Mouse (Mus musculus) kidney, adult 2 months (tissue): ENCODE results near the gene Plch2. TPM values are rescaled to one million over a fixed set of nuclear protein-coding genes. Genes with fewer than 3 reads are reported as not detected.

ENCODE experiments used
- DNase-seq: peaks from one replicate; pipeline ENCODE4 v3.0.0; 2021
- H3K27ac ChIP-seq: fragments of 200-500 bp; 2 replicates; pipeline ENCODE4 v1.5.1; 2012; ENCODE audit warnings: low read depth, low read length, control low read depth, inconsistent platforms; ENCODE audit not compliant: insufficient read depth
- H3K27me3 ChIP-seq: fragments of 200-500 bp; replicated peaks from 2 replicates; pipeline ENCODE4 v1.6.1; 2012; ENCODE audit warnings: mild to moderate bottlenecking, moderate library complexity, low read length, inconsistent platforms; ENCODE audit not compliant: control insufficient read depth, insufficient read depth
- H3K36me3 ChIP-seq: fragments of 200-500 bp; 2 replicates; pipeline ENCODE4 v1.6.1; 2012; ENCODE audit warnings: mild to moderate bottlenecking, moderate library complexity, low read length, inconsistent platforms; ENCODE audit not compliant: control insufficient read depth, insufficient read depth
- H3K4me1 ChIP-seq: fragments of 200-500 bp; 2 replicates; pipeline ENCODE4 v1.6.1; 2011; ENCODE audit warnings: low read length; ENCODE audit not compliant: control insufficient read depth, insufficient read depth
- H3K4me3 ChIP-seq: fragments of 200-500 bp; 2 replicates; pipeline ENCODE4 v1.5.1; 2011; ENCODE audit warnings: mild to moderate bottlenecking, low read depth, low read length, control low read depth; ENCODE audit not compliant: insufficient read depth
- CTCF ChIP-seq: fragments of 200-500 bp; conservative IDR thresholded peaks from 2 replicates; pipeline ENCODE4 v1.5.1; 2011; ENCODE audit warnings: low read depth, mild to moderate bottlenecking, control low read depth, low read length, moderate library complexity, mixed read lengths; ENCODE audit not compliant: insufficient read depth, insufficient read length
- POLR2A ChIP-seq: fragments of 200-500 bp; IDR thresholded peaks from one replicate; pipeline ENCODE4 v1.6.1; 2011; ENCODE audit warnings: low read depth, low read length, control low read depth
- WGBS: fragments of 180-500 bp; shearing (Covaris S2); methylation state at CpG from one replicate; pipeline ENCODE4 v1.1.7; 2018; 5-methylcytosine and 5-hydroxymethylcytosine counted together
- polyA plus RNA-seq: library from polyadenylated mRNA; depleted of rRNA; stranded (reverse); fragments of >200 nt; gene quantifications from 2 replicates; pipeline ENCODE4 v1.2.3, GENCODE M21; 2012

The Plch2 gene
- polyA plus RNA-seq, 1 experiment: 0.52 TPM

GRCm38 (mm10) chr4:154980110-154980509, 76.5 kb downstream of the Plch2 start:
- TF ChIP-seq CTCF (peak; percentile 44), POLR2A (no peak)
- 97% methylated on average over 4 of the region's 4 CpGs for WGBS
- DNase-seq: no peak
- no peaks in the 10 kb centered on the region for H3K27me3 ChIP-seq
- H3K4me1 ChIP-seq: no peaks in the 10 kb centered on the region
- H3K36me3 ChIP-seq: no peaks in the 10 kb centered on the region; the same call in 1 of the 2 replicates
- no peak overlapping the region for H3K4me3 ChIP-seq
- no peak overlapping the region for H3K27ac ChIP-seq

GRCm38 (mm10) chr4:154974163-154974611, 82.4 kb downstream of the Plch2 start:
- TF ChIP-seq CTCF: no peak
- no peak for TF ChIP-seq POLR2A
- peak; percentile 62 for DNase-seq
- peaks cover 7% of the 10 kb centered on the region for H3K36me3 ChIP-seq
- WGBS: 73% methylated on average over 11 of the region's 11 CpGs
- no peaks in the 10 kb centered on the region for H3K27me3 ChIP-seq
- no peaks in the 10 kb centered on the region for H3K4me1 ChIP-seq
- H3K27ac ChIP-seq: no peak overlapping the region
- H3K4me3 ChIP-seq: no peak overlapping the region

GRCm38 (mm10) chr4:154972546-154972945, 84.0 kb downstream of the Plch2 start:
- no peak for TF ChIP-seq CTCF
- no peak for TF ChIP-seq POLR2A
- Histone ChIP-seq H3K4me1 (no peaks in the 10 kb centered on the region), H3K27me3 (no peaks in the 10 kb centered on the region), H3K4me3 (no peak overlapping the region), H3K36me3 (peaks cover 7% of the 10 kb centered on the region; the same call in 1 of the 2 replicates), H3K27ac (no peak overlapping the region)
- 95% methylated on average over 12 of the region's 12 CpGs for WGBS
- no peak for DNase-seq

- 68% methylated on average over 5 of the region's 5 CpGs for WGBS
- no peak overlapping the region for H3K27ac ChIP-seq
- H3K36me3 ChIP-seq: peaks cover 7% of the 10 kb centered on the region; the same call in 1 of the 2 replicates
- no peak for TF ChIP-seq POLR2A
- TF ChIP-seq CTCF: peak; percentile 47
- DNase-seq: peak; percentile 59
- H3K4me3 ChIP-seq: no peak overlapping the region
- H3K27me3 ChIP-seq: no peaks in the 10 kb centered on the region
- H3K4me1 ChIP-seq: peaks cover 5% of the 10 kb centered on the region; the same call in 1 of the 2 replicates
Observed at GRCm38 (mm10) chr4:154967173-154967572, 89.4 kb downstream of the Plch2 start.

GRCm38 (mm10) chr4:154965856-154966255, 90.7 kb downstream of the Plch2 start:
- WGBS: 52% methylated on average over 3 of the region's 3 CpGs
- H3K27me3 ChIP-seq: peaks cover 3% of the 10 kb centered on the region; the same call in 1 of the 2 replicates
- TF ChIP-seq CTCF (no peak), POLR2A (no peak)

GRCm38 (mm10) chr4:154964581-154965235, 91.9 kb downstream of the Plch2 start:
- WGBS: 1% methylated on average over 36 of the region's 36 CpGs
- TF ChIP-seq CTCF: no peak
- TF ChIP-seq POLR2A: no peak
- Histone ChIP-seq H3K27ac (0 out of 2 replicates have a peak overlapping the region, but pooled peaks have one; percentile 5), H3K4me1 (peaks cover 5% of the 10 kb centered on the region; the same call in 1 of the 2 replicates), H3K36me3 (0 out of 2 replicates have a peak, but pooled peaks cover 3% of the 10 kb centered on the region), H3K4me3 (peak overlapping the region; percentile 74), H3K27me3 (peaks cover 5% of the 10 kb centered on the region; the same call in 1 of the 2 replicates)
- no peak for DNase-seq

More at GRCm38 (mm10) chr4:154965856-154966255, 90.7 kb downstream of the Plch2 start:
- Histone ChIP-seq H3K36me3 (peaks cover 7% of the 10 kb centered on the region; the same call in 1 of the 2 replicates), H3K4me3 (no peak overlapping the region), H3K27ac (no peak overlapping the region), H3K4me1 (peaks cover 5% of the 10 kb centered on the region; the same call in 1 of the 2 replicates)
- DNase-seq: peak; percentile 46

- TF ChIP-seq CTCF (no peak), POLR2A (peak; percentile 90)
- H3K4me3 ChIP-seq: peak within 1 kb of the TSS; percentile 74
- H3K36me3 ChIP-seq: no peaks in the 10 kb centered on the region
- peaks cover 5% of the 10 kb centered on the region; the same call in 1 of the 2 replicates for H3K4me1 ChIP-seq
- peak within 1 kb of the TSS; percentile 88 for H3K27ac ChIP-seq
- under 1% methylated on average over 65 of the region's 66 CpGs for WGBS
- peak; percentile 97 for DNase-seq
- peaks cover 5% of the 10 kb centered on the region; the same call in 1 of the 2 replicates for H3K27me3 ChIP-seq
Observed at GRCm38 (mm10) chr4:154963901-154964580, 92.5 kb downstream of the Plch2 start, which contains the start of gene Pank4. Pank4 (plus strand) TSS chr4:154964123.
